Mouse (Mus musculus) urinary bladder, postnatal 4 days (tissue): ENCODE measurements at regions not wholly inside any gene's neighbourhood (a gene's known extent, or its start where the extent isn't known, plus 50 kb on each side); places are given as distances from the start of the nearest gene placed in this dataset.

Experiments
- DNase-seq, 2 experiments: peaks; one replicate each; pipeline ENCODE4 v3.0.0; 2021 to 2022; ENCODE audit warnings: low spot score in 2 of 2

- no peak for DNase-seq
These were observed 56.4 kb upstream of the Adra2c start for GRCm38 (mm10) chr5:35221451-35222305.

- DNase-seq: no peak
These were observed 61.8 kb upstream of the Adra2c start for GRCm38 (mm10) chr5:35216271-35216670.

GRCm38 (mm10) chr5:35215480-35216195 lies 62.5 kb upstream of the Adra2c start:
- DNase-seq: no peak

GRCm38 (mm10) chr5:35215007-35215406 lies 63.1 kb upstream of the Adra2c start:
- no peak for DNase-seq

GRCm38 (mm10) chr5:35209348-35209747 lies 68.8 kb upstream of the Adra2c start:
- DNase-seq: no peak

GRCm38 (mm10) chr5:35204049-35204448 lies 74.1 kb upstream of the Adra2c start:
- no peak for DNase-seq

- no peak for DNase-seq
These were observed 79.7 kb upstream of the Adra2c start for GRCm38 (mm10) chr5:35198468-35198867.

- peak; percentile 48 to 76 for DNase-seq
These were observed 83.7 kb upstream of the Lrpap1 start for GRCm38 (mm10) chr5:35189113-35189797.

- no peak for DNase-seq
These were observed 80.3 kb upstream of the Lrpap1 start for GRCm38 (mm10) chr5:35185826-35186225.

- DNase-seq: peak in 1 of 2 experiments; percentile 35
These were observed 79.7 kb upstream of the Lrpap1 start for GRCm38 (mm10) chr5:35185289-35185688.

GRCm38 (mm10) chr5:35183418-35183817 lies 77.9 kb upstream of the Lrpap1 start:
- DNase-seq: no peak

GRCm38 (mm10) chr5:35177332-35177731 lies 71.8 kb upstream of the Lrpap1 start:
- DNase-seq: no peak

- DNase-seq: no peak
These were observed 70.7 kb upstream of the Lrpap1 start for GRCm38 (mm10) chr5:35176112-35176848.

- no peak for DNase-seq
These were observed 68.8 kb upstream of the Lrpap1 start for GRCm38 (mm10) chr5:35174318-35174717.

GRCm38 (mm10) chr5:35171336-35171735 lies 65.8 kb upstream of the Lrpap1 start:
- no peak for DNase-seq

- no peak for DNase-seq
These were observed 65.0 kb upstream of the Lrpap1 start for GRCm38 (mm10) chr5:35170369-35171130.

GRCm38 (mm10) chr5:35169614-35170293 lies 64.2 kb upstream of the Lrpap1 start:
- no peak for DNase-seq

GRCm38 (mm10) chr5:35168853-35169252 lies 63.3 kb upstream of the Lrpap1 start:
- DNase-seq: no peak

GRCm38 (mm10) chr5:35168369-35168768 lies 62.8 kb upstream of the Lrpap1 start:
- no peak for DNase-seq

GRCm38 (mm10) chr5:35165993-35166392 lies 60.4 kb upstream of the Lrpap1 start:
- DNase-seq: no peak
